Mouse (Mus musculus) forebrain, embryonic 12.5 days (tissue): ENCODE data around the gene Zfp64. TPM values are rescaled to one million over a fixed set of nuclear protein-coding genes. Genes with fewer than 3 reads are reported as not detected.

ENCODE experiments used
- ATAC-seq: fragments of 200-750 bp; cut with Nextera tagmentation; 2 replicates; pipeline ENCODE4 v1.8.0; 2017; ENCODE audit warnings: moderate TSS enrichment; ENCODE audit not compliant: low FRiP score
- H3K27ac ChIP-seq: fragments of 300-500 bp; sonication (generic); 2 replicates; pipeline ENCODE4 v1.5.1; 2016; ENCODE audit warnings: mild to moderate bottlenecking
- H3K27me3 ChIP-seq: fragments of 300-500 bp; sonication (generic); 2 replicates; pipeline ENCODE4 v1.6.1; 2016; ENCODE audit warnings: mild to moderate bottlenecking
- H3K36me3 ChIP-seq: fragments of 300-500 bp; sonication (generic); replicated peaks from 2 replicates; pipeline ENCODE4 v1.6.1; 2016; ENCODE audit warnings: mild to moderate bottlenecking
- H3K4me1 ChIP-seq: fragments of 300-500 bp; sonication (generic); 2 replicates; pipeline ENCODE4 v1.6.1; 2016
- H3K4me2 ChIP-seq: fragments of 300-500 bp; sonication (generic); 2 replicates; pipeline ENCODE4 v1.6.1; 2016; ENCODE audit warnings: mild to moderate bottlenecking, moderate library complexity
- H3K4me3 ChIP-seq: fragments of 300-500 bp; sonication (generic); replicated peaks from 2 replicates; pipeline ENCODE4 v1.5.1; 2016; ENCODE audit warnings: mild to moderate bottlenecking
- H3K9ac ChIP-seq: fragments of 300-500 bp; sonication (generic); 2 replicates; pipeline ENCODE4 v1.6.1; 2016; ENCODE audit warnings: mild to moderate bottlenecking
- H3K9me3 ChIP-seq: fragments of 300-500 bp; sonication (generic); 2 replicates; pipeline ENCODE4 v1.6.1; 2016
- WGBS: fragments of 180-500 bp; shearing (Covaris S2); methylation state at CpG from one replicate; pipeline ENCODE4 v1.1.7; 2016; 5-methylcytosine and 5-hydroxymethylcytosine counted together
- polyA plus RNA-seq: library from polyadenylated mRNA; unstranded; fragments of >200 nt; fragmentation: Nextera tagmentation; extraction: Ambion mirVana; gene quantifications from 2 replicates; pipeline ENCODE4 v1.2.1, GENCODE M21; 2016

Gene Zfp64
- polyA plus RNA-seq: 35.5 and 38.0 TPM in 2 replicates

DNA sequence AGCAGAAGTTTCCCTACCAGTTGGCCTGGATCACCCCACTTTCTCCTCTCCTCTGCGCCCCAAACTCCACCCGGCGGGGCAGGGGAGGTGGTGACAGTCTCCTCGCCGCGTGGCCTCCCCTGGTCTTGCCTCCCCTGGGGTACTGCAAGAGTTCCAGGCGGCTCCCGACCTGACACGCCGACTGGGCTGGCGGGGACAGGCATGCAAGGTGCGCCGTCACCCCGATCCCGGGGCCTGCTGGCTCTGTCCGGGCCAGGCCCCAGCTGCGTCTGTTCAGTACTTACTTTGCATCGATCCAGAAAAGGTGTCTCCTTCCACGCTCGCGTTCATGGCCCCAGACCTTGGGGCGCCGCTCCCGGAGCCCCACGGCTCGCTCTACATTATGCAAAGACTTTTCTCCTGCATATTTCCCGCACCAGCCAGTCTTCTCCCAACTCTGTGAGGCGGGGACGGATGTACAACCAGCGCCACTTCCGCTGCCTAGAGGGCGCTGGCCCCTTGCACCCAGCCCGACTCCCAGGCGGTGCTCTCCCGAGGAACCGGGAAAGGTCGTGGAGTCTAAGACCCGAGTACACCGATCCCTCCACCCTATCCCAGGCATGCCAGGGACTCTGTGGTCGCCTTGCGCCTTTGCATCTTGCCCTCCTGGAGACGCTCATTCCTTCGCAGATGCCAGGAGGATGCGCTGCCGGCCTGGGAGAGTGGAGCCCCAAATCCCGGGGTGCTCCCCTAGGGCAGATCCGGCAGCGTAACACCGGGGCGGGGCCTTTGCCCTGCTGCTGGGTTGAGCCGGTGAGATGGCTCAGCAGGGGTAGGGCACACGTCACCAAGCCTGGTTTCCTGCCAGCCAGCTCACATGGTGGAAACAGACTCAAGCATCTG lies at the start of gene Zfp64:
Gene Zfp64, minus strand, starts transcription at position 753 of the 882 bp plus-strand sequence.
- H3K36me3 ChIP-seq: peaks cover 16% of the 10 kb centered on the region
- H3K27me3 ChIP-seq: no peaks in the 10 kb centered on the region
- H3K27ac ChIP-seq: peak within 1 kb of the TSS; percentile 76
- no peaks in the 10 kb centered on the region for H3K9me3 ChIP-seq
- H3K9ac ChIP-seq: peak within 1 kb of the TSS; percentile 93
- peak; percentile 90 for ATAC-seq
- under 1% methylated on average over 52 of the region's 52 CpGs for WGBS
- peak within 1 kb of the TSS; percentile 98 for H3K4me2 ChIP-seq
- H3K4me3 ChIP-seq: peak within 1 kb of the TSS; percentile 80
- H3K4me1 ChIP-seq: peaks cover 19% of the 10 kb centered on the region

- Histone ChIP-seq H3K4me3 (no peak overlapping the region), H3K4me1 (peaks cover 4% of the 10 kb centered on the region; the same call in 1 of the 2 replicates), H3K4me2 (no peak overlapping the region), H3K9me3 (no peaks in the 10 kb centered on the region), H3K27ac (no peak overlapping the region), H3K9ac (no peak overlapping the region), H3K27me3 (no peaks in the 10 kb centered on the region), H3K36me3 (no peaks in the 10 kb centered on the region)
- WGBS: 77% methylated on average over 22 of the region's 22 CpGs
- peak; percentile 49; the same call in 1 of the 2 replicates for ATAC-seq
Observed at GRCm38 (mm10) chr2:168992642-168993420, 37.4 kb upstream of the Zfp64 start.

DNA sequence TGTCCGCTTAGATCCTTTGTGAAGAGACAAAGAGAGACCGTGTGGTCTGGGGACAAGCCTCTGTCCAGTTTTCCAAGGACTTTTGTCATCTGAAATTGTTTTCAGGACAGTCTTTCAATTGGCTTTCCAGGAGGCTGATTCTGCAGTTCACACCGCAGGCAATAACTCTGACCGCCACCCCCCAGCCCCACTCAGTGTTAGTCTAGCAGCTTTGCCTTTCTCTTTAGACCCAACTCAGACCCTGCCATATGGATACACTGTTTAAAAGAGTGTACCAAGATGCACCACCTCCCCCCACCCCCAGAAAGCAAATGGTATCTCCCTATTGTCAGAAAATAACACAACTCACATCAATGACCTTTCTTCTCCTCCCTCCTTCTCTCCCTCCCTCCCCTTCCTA lies 35.6 kb upstream of the Zfp64 start:
- Histone ChIP-seq H3K4me1 (peaks cover 4% of the 10 kb centered on the region; the same call in 1 of the 2 replicates), H3K4me3 (no peak overlapping the region), H3K9ac (no peak overlapping the region), H3K27me3 (no peaks in the 10 kb centered on the region), H3K27ac (0 out of 2 replicates have a peak overlapping the region, but pooled peaks have one; percentile 25), H3K4me2 (0 out of 2 replicates have a peak overlapping the region, but pooled peaks have one; percentile 0), H3K36me3 (no peaks in the 10 kb centered on the region), H3K9me3 (no peaks in the 10 kb centered on the region)
- 33% methylated on average over 4 of the region's 4 CpGs for WGBS
- ATAC-seq: peak; percentile 65

GRCm38 (mm10) chr2:168990061-168990753 lies 34.8 kb upstream of the Zfp64 start:
- no peak overlapping the region for H3K27ac ChIP-seq
- H3K9ac ChIP-seq: 0 out of 2 replicates have a peak overlapping the region, but pooled peaks have one; percentile 5

DNA sequence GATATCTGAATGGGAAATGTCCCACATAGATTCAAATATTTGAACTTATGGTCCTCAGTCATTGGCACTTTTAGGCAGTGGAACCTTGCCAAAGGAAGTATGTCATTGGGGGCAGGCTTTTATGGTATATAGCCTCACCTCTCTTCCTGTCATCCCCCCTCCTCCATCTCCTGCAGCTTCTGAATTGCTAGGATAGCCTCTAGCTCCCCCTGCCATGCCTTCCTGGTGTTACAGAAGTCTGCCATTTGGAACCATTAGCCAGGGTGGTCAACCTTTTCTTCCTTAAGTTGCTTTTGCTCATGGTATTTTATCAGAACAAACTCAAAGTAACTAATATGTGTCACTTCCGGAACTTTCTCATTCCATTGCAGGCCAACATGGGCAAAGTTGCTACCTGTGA lies 32.7 kb upstream of the Zfp64 start:
- ATAC-seq: no peak
- Histone ChIP-seq H3K4me1 (peaks cover 4% of the 10 kb centered on the region; the same call in 1 of the 2 replicates), H3K4me3 (no peak overlapping the region), H3K27me3 (no peaks in the 10 kb centered on the region), H3K27ac (no peak overlapping the region), H3K4me2 (no peak overlapping the region), H3K9me3 (no peaks in the 10 kb centered on the region), H3K9ac (no peak overlapping the region), H3K36me3 (no peaks in the 10 kb centered on the region)
- WGBS: 97% methylated on average over 1 of the region's 1 CpGs

More at GRCm38 (mm10) chr2:168990061-168990753, 34.8 kb upstream of the Zfp64 start:
- no peak for ATAC-seq
- H3K27me3 ChIP-seq: no peaks in the 10 kb centered on the region
- H3K4me2 ChIP-seq: no peak overlapping the region
- H3K4me1 ChIP-seq: peaks cover 4% of the 10 kb centered on the region; the same call in 1 of the 2 replicates
- no peaks in the 10 kb centered on the region for H3K36me3 ChIP-seq
- no peak overlapping the region for H3K4me3 ChIP-seq
- 55% methylated on average over 13 of the region's 13 CpGs for WGBS
- no peaks in the 10 kb centered on the region for H3K9me3 ChIP-seq

- no peak for ATAC-seq
- H3K36me3 ChIP-seq: no peaks in the 10 kb centered on the region
- H3K4me2 ChIP-seq: no peak overlapping the region
- H3K27me3 ChIP-seq: no peaks in the 10 kb centered on the region
- no peak overlapping the region for H3K4me3 ChIP-seq
- WGBS: 82% methylated on average over 13 of the region's 13 CpGs
- no peaks in the 10 kb centered on the region for H3K9me3 ChIP-seq
- no peak overlapping the region for H3K9ac ChIP-seq
- peaks cover 4% of the 10 kb centered on the region; the same call in 1 of the 2 replicates for H3K4me1 ChIP-seq
- no peak overlapping the region for H3K27ac ChIP-seq
Observed at GRCm38 (mm10) chr2:168987421-168987820, 32.0 kb upstream of the Zfp64 start.

GRCm38 (mm10) chr2:168981951-168982350 lies 26.6 kb upstream of the Zfp64 start:
- no peak overlapping the region for H3K4me2 ChIP-seq
- no peaks in the 10 kb centered on the region for H3K9me3 ChIP-seq
- H3K27me3 ChIP-seq: no peaks in the 10 kb centered on the region
- H3K9ac ChIP-seq: no peak overlapping the region
- H3K36me3 ChIP-seq: no peaks in the 10 kb centered on the region
- H3K27ac ChIP-seq: no peak overlapping the region
- WGBS: 96% methylated on average over 7 of the region's 7 CpGs
- no peak for ATAC-seq
- 0 out of 2 replicates have a peak, but pooled peaks cover 4% of the 10 kb centered on the region for H3K4me1 ChIP-seq
- no peak overlapping the region for H3K4me3 ChIP-seq

GRCm38 (mm10) chr2:168981448-168981847 lies 26.1 kb upstream of the Zfp64 start:
- Histone ChIP-seq H3K4me1 (0 out of 2 replicates have a peak, but pooled peaks cover 4% of the 10 kb centered on the region), H3K36me3 (no peaks in the 10 kb centered on the region), H3K9me3 (no peaks in the 10 kb centered on the region), H3K4me3 (no peak overlapping the region), H3K27me3 (no peaks in the 10 kb centered on the region), H3K27ac (no peak overlapping the region), H3K4me2 (no peak overlapping the region), H3K9ac (no peak overlapping the region)
- ATAC-seq: no peak
- WGBS: 73% methylated on average over 12 of the region's 12 CpGs

GRCm38 (mm10) chr2:168980859-168981258 lies 25.5 kb upstream of the Zfp64 start:
- Histone ChIP-seq H3K4me3 (no peak overlapping the region; the same call in 1 of the 2 replicates), H3K4me2 (no peak overlapping the region; the same call in 1 of the 2 replicates), H3K4me1 (0 out of 2 replicates have a peak, but pooled peaks cover 4% of the 10 kb centered on the region), H3K36me3 (no peaks in the 10 kb centered on the region), H3K27me3 (no peaks in the 10 kb centered on the region), H3K9ac (no peak overlapping the region), H3K27ac (no peak overlapping the region), H3K9me3 (no peaks in the 10 kb centered on the region)
- peak; percentile 80 for ATAC-seq
- WGBS: 50% methylated on average over 6 of the region's 6 CpGs

DNA sequence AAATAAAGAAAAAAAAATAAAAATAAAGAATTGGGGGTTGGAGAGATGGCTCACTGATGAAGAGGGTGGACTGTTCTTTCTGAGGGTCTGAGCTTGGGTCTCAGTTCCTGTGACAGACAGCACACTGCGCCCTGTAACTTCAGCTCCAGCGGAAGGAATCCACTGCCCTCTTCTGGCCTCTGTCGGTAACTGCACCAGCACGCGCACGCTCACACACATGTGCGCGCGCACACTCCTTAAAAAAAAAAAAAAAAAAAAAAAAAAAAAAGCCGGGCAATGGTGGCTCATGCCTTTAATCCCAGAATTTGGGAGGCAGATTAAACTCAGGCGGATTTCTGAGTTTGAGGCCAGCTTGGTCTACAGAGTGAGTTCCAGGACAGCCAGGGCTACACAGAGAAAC lies 24.4 kb upstream of the Zfp64 start:
- 36% methylated on average over 11 of the region's 11 CpGs for WGBS
- Histone ChIP-seq H3K27ac (no peak overlapping the region), H3K4me2 (no peak overlapping the region), H3K4me1 (0 out of 2 replicates have a peak, but pooled peaks cover 4% of the 10 kb centered on the region), H3K36me3 (no peaks in the 10 kb centered on the region), H3K9me3 (no peaks in the 10 kb centered on the region), H3K27me3 (no peaks in the 10 kb centered on the region), H3K4me3 (no peak overlapping the region), H3K9ac (no peak overlapping the region)
- no peak for ATAC-seq

GRCm38 (mm10) chr2:168978031-168978430 lies 22.6 kb upstream of the Zfp64 start:
- no peak overlapping the region for H3K4me2 ChIP-seq
- H3K4me3 ChIP-seq: no peak overlapping the region

More at GRCm38 (mm10) chr2:168978031-168978430, 22.6 kb upstream of the Zfp64 start:
- no peak for ATAC-seq
- WGBS: 56% methylated on average over 9 of the region's 9 CpGs
- Histone ChIP-seq H3K4me1 (0 out of 2 replicates have a peak, but pooled peaks cover 4% of the 10 kb centered on the region), H3K9ac (no peak overlapping the region), H3K27ac (no peak overlapping the region), H3K9me3 (no peaks in the 10 kb centered on the region), H3K27me3 (no peaks in the 10 kb centered on the region), H3K36me3 (no peaks in the 10 kb centered on the region)
